Mouse (Mus musculus) layer of hippocampus, adult 9-11 months (tissue): Measurements from ENCODE around the gene 1110032F04Rik.
"Not testable (repeated sequence)": the region's sequence is repeated elsewhere in the genome, so short reads cannot be mapped to it uniquely, and the experiment has no call there.

Experiments used
- DNase-seq: peaks from one replicate; pipeline ENCODE4 v3.0.0; 2022

1110032F04Rik gene

DNA sequence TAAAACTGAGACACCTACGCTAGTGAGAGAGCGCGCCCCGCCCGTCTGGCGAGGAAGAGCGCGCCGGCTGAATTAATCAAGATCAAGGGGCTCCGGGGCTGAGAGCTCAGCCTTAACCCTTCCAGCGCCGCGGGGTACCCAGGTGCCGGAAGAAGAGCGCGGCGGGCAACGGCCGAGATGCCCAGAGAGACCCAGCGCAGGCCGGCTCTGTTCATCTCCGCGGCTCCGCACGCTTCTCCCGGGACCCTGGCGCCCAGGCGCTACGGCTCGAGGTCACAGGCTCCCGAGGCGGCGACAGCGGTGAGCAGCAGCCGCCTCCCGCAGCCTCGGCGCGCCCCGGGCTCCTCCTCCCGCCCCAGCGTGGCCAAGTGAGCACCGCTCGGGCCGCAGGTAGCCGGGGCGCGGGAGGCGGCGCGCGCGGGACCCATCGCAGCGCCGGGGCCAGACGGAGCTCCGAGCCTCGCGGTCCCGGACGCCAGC is at the start of gene 1110032F04Rik:
1110032F04Rik (plus strand) TSS at position 376 of the 480 bp plus-strand sequence.
- DNase-seq = peak; percentile 9

DNA sequence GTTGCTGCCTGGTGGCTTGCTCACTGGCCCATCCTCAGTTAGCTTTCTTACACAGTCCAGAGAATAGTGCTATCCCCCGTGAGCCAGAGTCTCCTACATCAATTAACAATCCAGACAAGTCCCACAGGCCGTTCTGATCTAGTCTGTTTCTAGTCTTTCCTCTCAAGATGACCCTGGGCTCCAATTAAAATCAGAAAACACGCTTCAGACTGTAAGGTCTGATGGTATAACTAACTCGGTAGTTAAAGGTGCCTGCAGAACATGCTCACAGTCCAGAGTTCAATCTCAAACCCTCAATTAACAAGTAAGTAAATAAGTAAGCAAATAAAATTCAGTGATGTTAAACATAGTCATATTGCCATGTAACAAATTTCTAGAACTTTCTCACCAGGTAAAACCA is 48.0 kb upstream of the 1110032F04Rik start:
- DNase-seq = no peak

DNA sequence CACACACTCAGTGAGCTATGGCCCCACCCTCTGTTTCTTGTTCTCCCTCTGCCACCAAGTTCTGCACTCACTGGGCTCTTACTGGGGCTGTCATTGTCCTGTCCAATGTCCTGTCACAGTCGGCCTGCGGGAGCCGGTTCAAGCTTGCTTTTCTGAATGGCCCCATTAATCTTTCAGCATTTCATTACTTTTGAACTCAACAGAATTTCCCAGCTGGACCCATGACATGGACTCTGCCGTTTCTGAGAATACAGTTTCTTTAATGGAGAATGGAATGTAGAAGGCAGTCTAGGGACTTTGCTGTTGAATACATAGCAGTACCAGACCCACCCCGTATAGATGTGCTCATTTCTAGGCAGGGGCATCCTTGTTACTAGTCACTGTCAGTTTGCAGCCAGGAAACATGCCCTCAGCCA is 47.5 kb upstream of the 1110032F04Rik start:
- DNase-seq = no peak

DNA sequence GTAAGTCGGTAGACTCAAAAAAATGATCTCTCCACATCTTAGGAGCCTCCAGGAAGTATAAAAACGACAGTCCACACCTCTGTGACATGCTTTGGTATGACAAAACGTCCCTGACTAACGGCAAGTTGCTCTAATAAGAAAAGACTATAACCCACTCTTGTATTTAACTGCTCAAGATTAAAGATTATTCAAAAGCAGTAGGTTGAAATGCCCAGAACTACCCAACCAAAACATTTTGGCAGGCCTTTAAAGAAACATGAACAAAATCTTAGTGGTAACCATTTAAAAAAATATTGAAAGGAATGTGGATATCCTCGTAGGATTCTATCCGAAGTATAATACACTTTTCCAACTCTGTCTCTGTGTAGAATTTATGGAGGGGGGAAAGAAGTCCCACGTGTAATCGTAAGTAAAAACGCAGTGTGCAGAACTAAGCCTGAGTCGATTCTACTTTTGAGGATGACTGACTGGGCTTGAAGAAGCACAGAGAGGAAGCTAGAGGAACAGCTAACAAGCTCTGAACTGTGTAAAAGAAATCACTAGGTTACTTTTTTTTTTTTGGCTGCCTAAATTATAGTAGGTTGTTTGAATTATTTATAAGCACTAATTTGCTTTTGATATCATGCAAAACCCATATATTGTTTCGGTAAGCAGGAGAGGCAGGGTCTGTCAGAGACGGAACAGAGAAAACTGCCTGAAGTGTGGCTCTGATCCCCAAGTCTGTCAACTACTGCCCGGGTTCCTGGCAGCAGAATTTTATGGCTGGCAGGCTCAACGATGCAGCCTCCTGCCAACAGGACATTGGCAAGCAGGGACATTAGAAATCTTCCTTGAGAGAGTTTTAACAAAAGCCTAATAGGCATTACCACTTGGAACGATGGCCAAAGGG is 45.3 kb upstream of the 1110032F04Rik start:
- peak; percentile 29 for DNase-seq

DNA sequence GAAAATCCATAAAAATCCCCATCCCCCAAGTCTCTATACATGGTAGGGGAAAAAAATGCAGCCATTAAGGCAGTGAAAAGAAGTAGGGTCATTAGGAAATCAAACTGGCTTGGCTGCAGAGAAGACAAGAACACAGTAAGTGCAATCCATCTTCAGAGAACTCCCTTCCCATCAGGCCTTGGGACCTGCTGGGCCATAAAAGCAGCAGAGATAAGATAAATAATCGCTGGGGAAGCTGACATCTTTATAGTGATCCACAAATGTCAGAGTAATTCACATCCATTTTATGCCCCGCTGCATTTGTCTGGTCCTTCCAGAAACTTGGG is 44.7 kb upstream of the 1110032F04Rik start:
- DNase-seq = no peak

DNA sequence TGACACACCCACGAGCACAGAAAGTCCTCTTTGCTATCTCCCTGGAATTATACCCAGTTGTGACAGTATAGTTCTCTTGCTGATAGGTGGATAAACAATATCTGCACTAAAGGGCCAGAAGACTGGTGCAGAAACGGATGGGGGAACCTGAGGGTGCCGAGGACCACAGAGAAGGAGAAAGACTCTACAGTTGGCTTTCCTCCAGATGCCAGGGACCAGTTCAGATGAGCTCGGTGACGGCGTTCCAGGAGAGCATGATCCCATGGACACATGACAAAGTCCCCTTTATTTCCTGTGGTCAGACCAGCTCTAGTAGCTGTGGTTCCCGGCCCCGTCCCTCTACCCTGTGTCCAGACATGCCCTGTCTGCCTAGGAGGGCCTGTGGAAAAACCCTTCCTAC is 44.2 kb upstream of the 1110032F04Rik start:
- DNase-seq = no peak

DNA sequence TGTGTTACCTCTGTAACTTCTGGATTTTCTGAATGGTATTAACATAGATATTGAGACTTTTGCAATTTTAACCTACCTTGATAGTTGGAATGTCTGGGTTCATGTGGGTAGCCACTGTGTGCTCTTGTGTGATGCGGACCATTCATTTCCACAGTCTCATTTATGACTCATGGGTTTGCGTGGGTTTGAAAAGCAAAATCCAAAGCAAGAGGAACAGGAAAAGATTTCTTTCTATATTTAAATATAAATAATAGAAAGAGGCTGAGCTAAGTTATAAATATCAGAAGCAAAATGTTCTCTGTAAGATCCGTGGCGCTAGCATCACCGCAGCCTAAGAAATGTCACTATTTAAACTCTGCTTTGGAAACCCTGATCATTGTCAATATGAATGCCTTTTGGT is 41.7 kb upstream of the 1110032F04Rik start:
- no peak for DNase-seq

DNA sequence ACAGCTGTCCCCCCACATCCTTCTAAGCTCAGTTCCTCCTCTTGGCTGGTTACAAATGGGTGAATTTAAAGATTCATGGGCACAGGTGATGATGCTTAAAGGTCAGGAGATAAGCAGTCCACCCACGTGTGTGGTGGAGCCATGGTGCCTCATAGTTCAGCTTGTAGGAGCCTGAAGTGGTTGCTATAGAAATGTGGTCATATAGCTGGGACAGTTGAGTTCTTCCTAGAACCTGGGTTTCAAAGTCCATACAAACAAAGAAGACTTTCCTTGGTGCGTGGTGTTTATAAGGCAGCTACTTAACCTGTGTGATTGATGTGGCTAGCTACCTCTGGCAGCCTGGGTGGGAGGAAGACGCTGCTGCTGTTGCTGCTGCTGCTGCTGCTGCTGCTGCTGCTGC is 39.4 kb upstream of the 1110032F04Rik start:
- DNase-seq = no peak

DNA sequence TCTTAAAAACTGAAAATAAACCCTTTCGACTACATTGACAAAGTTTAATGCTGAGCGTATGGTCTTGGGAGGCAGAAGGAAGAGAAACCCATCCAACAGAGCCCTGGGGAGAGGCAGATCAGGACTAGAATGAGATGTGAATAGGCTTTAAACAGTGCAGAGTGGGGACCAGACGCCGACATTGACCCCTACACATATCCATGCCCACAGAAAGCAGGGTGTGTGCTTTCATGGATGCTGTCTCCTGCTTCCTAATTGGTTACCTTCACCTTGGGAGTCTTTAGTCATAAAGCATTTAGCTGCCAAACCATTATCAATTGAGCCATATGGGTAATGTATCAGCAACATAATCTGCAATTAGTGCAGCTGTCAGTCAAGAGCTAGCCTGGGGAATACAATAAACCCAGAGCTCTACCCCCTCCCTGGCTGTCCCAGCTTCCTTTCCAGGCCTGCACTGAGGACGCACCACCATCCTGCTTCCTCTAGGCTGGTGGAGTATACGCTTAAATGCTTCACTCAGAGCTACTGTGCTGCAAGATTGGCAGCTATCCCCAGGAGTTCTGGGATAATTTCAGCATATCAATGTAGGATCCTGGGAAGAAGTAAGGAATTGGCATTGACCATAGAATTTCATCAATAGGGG is 32.4 kb upstream of the 1110032F04Rik start:
- no peak for DNase-seq

DNA sequence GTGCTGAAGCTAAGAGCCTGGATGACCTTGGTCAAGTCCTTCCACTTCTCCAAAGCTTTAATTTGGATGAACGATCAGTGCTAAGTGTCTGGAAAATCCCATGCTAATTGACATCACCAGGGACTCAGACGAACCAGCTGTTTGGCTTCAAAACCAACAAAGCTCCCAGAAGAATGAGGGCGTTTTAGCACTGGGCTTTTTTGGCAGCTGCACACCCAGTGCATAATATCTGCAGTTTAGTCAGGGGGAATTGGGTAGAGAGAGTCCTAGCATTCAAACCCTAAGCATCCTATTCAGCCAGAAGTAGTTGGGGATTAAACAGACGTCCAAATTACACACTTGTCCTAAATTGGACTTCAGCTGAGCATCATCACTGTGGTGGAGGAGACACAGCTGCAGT is 29.2 kb upstream of the 1110032F04Rik start:
- no peak for DNase-seq

DNA sequence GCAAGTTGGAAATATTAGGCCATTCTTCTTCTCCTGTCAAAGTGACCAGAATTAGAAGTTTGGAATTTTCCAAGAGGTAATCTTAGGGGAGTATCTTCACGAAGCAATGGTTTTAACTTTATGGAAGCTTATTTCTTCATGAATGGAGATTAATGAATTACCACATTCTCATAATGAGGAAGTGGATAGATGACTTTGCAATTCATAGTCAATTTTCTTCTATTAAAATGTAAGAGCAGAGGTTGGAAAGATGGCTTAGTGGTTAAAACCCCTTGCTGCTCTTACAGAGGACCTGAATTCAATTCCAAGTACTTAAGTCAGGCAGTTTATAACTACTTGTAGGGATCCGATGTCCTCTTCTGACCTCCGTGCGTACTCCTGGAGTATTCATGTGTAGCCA is 25.4 kb upstream of the 1110032F04Rik start:
- no peak for DNase-seq

DNA sequence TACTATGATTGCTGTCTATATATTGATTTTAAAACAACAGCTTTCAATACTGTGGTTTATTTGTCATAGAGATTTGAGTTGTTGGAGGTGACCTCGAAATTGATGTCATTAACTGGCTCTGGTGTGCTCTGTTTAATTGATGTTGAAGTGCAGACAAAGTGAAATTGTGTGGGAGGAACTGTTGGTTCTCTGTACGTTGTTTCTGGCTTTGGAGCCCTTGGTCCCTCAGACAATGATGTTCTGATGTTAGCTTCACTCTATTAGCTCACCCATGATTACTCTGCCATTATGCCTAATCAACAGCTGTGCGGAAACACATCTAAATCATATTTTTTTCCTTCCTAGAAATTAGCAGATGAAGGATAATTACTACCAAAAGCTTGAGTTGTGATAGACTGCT is 21.1 kb upstream of the 1110032F04Rik start:
- no peak for DNase-seq

DNA sequence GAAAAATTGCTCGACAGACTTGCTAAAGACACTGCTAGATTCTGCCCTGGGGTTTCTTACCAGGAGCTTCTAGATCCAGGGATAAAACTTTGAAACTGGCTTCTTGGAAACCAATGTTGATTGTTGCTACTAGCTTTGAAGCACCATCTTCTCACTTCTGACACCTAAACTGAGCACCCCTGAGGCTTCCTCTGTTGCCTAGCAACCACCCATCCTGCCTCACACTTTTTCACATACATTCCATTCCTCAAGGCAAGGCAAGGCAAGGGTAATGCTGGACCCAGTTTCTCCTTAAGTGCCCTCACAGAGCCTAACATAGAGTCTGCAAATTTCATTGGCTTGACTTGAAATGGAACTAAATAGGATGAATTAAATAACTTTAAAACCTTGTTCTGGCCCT is 17.0 kb upstream of the 1110032F04Rik start:
- no peak for DNase-seq

DNA sequence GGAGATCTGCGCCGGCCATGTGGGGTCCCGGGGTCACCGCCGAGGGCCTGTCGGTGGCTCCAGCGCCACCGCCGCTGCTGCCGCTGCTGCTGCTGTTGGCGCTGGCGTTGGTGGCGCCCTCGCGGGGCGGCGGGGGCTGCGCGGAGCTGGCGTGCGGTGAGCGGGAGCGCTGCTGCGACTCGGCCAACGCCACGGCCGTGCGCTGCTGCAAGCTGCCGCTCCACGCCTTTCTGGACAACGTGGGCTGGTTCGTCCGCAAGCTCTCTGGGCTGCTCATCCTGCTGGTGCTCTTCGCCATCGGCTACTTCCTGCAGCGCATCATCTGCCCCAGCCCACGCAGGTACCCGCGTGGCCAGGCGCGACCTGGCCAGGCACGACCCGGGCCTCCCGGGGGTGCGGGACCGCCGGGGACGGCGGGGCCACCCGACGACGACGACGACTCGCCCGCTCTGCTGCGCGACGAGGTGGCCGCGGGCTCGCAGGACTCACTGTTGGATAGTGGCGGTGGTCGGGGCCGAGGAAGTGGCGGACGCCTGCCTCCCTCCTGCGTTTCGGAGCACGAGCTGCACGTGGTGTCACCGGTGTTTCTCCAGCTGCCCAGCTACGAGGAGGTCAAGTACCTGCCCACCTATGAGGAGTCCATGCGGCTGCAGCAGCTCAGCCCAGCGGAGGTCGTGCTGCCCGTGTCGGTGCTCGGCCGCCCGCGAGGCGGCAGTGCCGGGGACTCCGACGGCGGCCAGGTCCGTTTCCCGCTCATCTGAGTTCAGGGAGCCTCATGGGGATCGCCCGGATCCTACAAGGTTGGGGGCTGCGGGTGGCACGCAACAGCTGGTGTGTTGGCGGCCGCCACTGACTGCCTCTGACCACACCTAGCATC is 543 bp downstream of the 1110032F04Rik start:
- DNase-seq = no peak

DNA sequence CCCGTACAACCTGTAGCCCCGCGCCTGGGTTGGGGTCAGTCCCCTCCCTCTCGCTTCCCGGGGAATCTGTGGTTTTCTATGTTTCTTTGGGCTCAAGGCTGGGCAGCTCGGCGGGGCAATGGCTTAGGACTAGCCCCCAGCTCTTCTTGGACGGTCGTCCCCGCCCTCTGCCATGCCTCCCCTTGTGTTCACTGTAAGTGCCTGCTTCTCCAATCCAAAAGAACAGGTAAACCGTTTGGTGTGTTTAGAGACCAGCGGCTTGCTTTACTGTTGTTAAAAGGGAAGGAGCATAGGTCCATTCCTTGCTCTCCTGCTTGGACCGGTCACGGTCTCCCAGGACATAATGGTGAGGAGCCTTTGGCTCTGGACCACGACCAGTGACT is 1.2 kb downstream of the 1110032F04Rik start:
- DNase-seq = no peak

DNA sequence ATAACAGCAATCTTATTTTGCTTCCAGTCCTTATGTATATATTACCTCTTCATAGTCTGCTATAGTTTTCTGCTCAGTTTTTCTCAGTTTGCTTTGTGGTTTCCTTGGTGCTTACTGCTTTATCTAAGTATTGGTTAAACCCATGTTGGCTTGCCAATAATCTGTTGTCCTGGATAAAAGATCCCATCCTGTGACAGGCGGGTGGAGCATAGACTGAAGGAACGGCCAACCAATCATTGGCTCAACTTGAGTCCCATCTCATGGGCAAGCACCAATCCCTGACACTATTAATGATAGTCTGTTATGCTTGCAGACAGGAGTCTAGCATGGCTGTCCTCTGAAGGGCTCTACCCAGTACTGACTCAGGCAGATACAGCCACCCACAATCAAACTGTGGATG is 4.7 kb downstream of the 1110032F04Rik start:
- DNase-seq = no peak

DNA sequence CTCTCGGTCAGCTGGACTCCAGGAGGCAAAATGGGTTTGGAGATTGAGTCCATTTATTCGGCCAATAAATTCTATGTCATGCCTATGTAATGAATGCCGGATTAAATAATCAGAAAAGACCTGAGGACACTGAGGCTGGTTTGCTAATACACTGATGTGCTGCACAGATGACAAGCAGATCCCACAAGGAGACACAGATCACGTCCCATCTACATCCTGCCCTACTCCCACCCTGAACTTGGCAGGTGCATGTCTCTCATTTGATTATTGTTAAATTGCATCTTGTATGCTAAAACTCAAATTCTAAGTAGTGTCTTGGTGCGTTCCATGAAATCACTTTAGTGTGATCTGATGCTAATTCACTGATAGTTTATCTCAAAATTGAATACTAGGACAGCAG is 17.5 kb downstream of the 1110032F04Rik start:
- no peak for DNase-seq

DNA sequence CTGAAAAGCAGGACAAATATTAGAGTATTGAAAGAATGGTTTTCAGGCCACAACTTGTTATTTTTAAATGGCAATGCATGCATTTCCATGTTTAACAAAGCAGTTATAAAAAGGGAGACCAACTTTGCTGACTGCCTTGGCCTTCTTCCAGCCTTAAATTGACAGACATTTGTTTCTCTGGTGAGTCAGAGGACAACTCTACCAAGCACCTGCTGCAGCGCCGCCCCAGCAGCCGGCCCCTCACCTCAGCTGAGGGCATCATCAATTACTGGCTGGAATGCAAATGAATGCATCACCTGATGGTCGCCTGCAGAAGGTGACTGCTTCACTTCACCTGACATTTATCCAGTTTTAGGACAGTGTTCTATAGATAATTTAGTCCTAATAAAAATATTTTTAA is 26.0 kb downstream of the 1110032F04Rik start:
- peak; percentile 37 for DNase-seq

DNA sequence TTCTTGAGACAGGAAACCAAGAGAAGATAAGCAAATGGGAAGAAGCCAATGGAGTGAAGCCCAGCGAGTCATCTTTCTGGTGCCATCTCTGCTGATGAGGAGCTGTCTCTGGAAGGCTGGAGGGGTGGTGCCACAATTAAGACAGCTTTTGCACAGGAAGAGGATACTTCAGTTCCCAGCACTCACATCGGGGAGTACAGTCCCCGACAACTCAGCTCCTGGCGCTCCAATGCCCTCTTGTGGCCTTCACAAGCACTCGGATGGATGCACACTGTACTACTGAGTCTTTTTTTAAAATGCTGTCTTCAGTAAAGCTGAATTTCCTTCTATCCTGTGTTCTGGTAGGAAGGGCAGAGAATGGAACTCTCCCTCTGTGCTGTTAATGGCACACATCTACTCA is 27.8 kb downstream of the 1110032F04Rik start:
- DNase-seq = no peak

DNA sequence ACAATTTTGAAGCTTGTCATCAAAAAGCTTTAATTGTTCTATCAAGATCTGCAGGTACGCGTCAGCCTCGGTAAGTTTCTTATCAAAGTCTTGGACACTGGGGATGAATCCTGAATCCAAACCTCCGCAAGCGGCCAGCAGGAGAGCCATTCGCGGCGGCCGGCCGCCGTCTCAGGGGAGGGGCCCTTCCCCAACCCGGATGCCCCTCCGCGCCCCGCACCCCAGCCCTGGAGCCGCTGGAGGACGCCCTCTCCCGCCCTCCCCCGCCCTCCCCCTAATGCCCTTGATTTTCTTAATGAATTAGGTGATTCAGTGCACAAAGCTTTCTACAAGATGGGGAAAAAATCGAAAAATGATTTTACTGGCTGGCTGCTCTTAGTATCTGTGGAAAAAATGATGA is 33.2 kb downstream of the 1110032F04Rik start:
- DNase-seq = not testable (repeated sequence)

DNA sequence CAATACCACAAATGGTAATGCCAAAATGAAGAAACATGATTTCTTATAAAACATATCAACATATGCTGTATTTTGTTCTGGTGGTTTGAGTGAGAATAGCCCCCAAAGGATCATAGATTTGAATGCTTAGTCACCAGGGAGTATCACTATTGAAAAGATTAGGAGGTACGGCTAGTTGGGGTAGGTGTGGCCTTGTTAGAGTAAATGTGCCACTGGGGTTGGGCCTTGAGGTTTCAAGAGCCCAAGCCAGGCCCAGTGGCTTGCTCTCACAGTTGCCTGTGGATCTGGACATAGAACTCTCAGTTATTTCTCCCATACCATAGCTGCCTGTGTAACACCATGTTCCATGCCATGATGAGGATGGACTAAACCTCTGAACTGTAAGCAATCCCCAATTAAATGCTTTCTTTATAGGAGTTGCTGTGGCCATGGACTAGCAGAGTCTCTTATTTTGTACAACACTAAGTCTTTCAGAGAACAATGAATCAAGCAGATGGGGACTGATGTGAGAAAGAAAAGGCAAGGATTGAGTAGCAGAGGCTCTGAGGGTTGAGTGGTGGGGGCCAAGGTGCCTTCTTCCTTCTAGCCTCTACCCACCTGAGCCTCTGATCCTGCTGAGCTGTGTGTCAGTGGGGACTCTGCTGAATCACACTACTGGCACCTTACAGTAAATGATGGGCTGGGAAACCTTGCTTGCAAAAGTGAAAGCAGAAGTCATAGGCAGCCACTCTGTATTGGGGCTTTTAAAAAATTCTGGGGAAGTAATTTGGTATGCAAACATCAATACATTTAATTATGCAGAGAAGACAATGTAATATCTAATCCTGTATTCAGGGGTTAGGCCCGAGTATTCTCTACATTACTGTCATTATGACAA is 35.8 kb downstream of the 1110032F04Rik start:
- no peak for DNase-seq

DNA sequence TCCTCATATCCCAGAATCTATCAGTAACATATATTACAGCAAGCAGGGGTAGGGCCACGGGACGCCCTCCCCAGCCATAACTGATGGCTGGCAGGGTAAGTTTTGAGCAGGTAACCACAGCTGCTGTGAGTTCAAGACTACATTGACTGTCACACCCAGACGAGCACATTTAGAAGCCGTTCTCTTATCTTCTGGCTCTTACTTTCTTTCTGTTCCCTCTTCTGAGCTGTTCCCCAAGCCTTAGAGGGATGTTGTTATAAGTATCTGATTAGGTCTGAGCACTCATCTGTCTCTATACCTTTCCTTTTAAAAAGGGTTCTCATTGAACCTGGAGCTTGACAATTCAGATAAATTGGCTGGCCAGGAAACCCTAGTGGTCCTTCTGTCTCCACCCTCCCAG is 38.1 kb downstream of the 1110032F04Rik start:
- DNase-seq = no peak
